Mouse (Mus musculus) limb, embryonic 15.5 days (tissue): Measurements from ENCODE around the gene Frrs1l. TPM values are rescaled to one million over a fixed set of nuclear protein-coding genes. Genes with fewer than 3 reads are reported as not detected.

Experiments used
- ATAC-seq: fragments of 200-750 bp; cut with Nextera tagmentation; 2 replicates; pipeline ENCODE4 v1.8.0; 2017; ENCODE audit warnings: low read depth, moderate TSS enrichment; ENCODE audit not compliant: insufficient number of reproducible peaks, low FRiP score, low TSS enrichment
- H3K27ac ChIP-seq: fragments of 300-500 bp; sonication (generic); 2 replicates; pipeline ENCODE4 v1.5.1; 2015; ENCODE audit warnings: moderate library complexity, mild to moderate bottlenecking, inconsistent platforms
- H3K27me3 ChIP-seq: fragments of 300-500 bp; sonication (generic); 2 replicates; pipeline ENCODE4 v1.6.1; 2015; ENCODE audit warnings: inconsistent platforms
- H3K36me3 ChIP-seq: fragments of 300-500 bp; sonication (generic); 2 replicates; pipeline ENCODE4 v1.6.1; 2015; ENCODE audit warnings: inconsistent platforms
- H3K4me1 ChIP-seq: fragments of 300-500 bp; sonication (generic); 2 replicates; pipeline ENCODE4 v1.6.1; 2015; ENCODE audit warnings: inconsistent platforms
- H3K4me2 ChIP-seq: fragments of 300-500 bp; sonication (generic); 2 replicates; pipeline ENCODE4 v1.6.1; 2015; ENCODE audit warnings: mild to moderate bottlenecking, inconsistent platforms
- H3K4me3 ChIP-seq: fragments of 300-500 bp; sonication (generic); 2 replicates; pipeline ENCODE4 v1.5.1; 2015; ENCODE audit warnings: mild to moderate bottlenecking, inconsistent platforms
- H3K9ac ChIP-seq: fragments of 300-500 bp; sonication (generic); 2 replicates; pipeline ENCODE4 v1.6.1; 2015; ENCODE audit warnings: inconsistent platforms
- H3K9me3 ChIP-seq: fragments of 300-500 bp; sonication (generic); 2 replicates; pipeline ENCODE4 v1.6.1; 2016; ENCODE audit warnings: inconsistent platforms
- WGBS: fragments of 180-500 bp; shearing (Covaris S2); methylation state at CpG from one replicate; pipeline ENCODE4 v1.1.7; 2015; 5-methylcytosine and 5-hydroxymethylcytosine counted together
- polyA plus RNA-seq: library from polyadenylated mRNA; unstranded; fragments of >200 nt; fragmentation: Nextera tagmentation; extraction: Ambion mirVana; gene quantifications from 2 replicates; pipeline ENCODE4 v1.2.1, GENCODE M21; 2015

The Frrs1l gene
- polyA plus RNA-seq, 1 experiment from 2014 or later = 2.5 TPM

DNA sequence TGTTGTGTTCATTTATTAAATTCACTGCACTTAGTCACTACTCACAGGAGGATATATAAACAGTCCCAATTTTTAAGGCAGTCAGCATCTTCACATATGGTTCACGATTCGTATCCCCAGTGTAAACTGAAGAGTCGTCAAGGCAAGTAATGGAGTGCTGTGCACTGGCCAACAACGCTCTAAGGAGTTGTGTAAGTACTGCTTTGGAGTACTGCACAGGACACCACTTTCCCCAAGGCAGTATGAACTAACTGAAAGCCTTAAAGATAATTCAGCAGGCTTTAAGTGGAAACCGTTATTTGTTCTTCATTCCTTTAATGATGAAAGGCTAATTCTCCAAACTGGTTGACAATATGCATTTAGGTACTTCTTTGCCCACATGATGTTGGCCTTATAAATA lies 82.5 kb downstream of the Frrs1l start:
- Histone ChIP-seq H3K4me2 (no peak overlapping the region), H3K27ac (no peak overlapping the region), H3K4me1 (no peaks in the 10 kb centered on the region), H3K9me3 (no peaks in the 10 kb centered on the region), H3K4me3 (no peak overlapping the region), H3K27me3 (no peaks in the 10 kb centered on the region), H3K9ac (no peak overlapping the region), H3K36me3 (peaks cover 46% of the 10 kb centered on the region)
- WGBS = 92% methylated on average over 5 of the region's 5 CpGs
- no peak for ATAC-seq

Other genes with a start within 250 kb of the Frrs1l start
- not detected in 2 replicates for gene Actl7b, start 248.9 kb downstream of the Frrs1l start, polyA plus RNA-seq
- gene Actl7a, start 247.0 kb downstream of the Frrs1l start, polyA plus RNA-seq = not detected in 2 replicates
- gene Elp1, start 188.1 kb downstream of the Frrs1l start, polyA plus RNA-seq = 36.7 and 40.3 TPM in 2 replicates
- 15.2 and 16.4 TPM in 2 replicates for gene Fam206a, start 188.0 kb downstream of the Frrs1l start, polyA plus RNA-seq
- gene Ctnnal1, start 125.2 kb downstream of the Frrs1l start, polyA plus RNA-seq = 24.9 and 26.7 TPM in 2 replicates
- gene Tmem245, start 43.0 kb downstream of the Frrs1l start, polyA plus RNA-seq = 10.9 TPM in 2 replicates
- 3.6 and 4.0 TPM in 2 replicates for gene Epb41l4b, start 153.0 kb upstream of the Frrs1l start, polyA plus RNA-seq